Mouse (Mus musculus) kidney, postnatal 4 days (tissue): ENCODE measurements around the gene C1rl.
"Not testable (repeated sequence)": the region's sequence is repeated elsewhere in the genome, so short reads cannot be mapped to it uniquely, and the experiment has no call there.

Experiments used
- DNase-seq, 2 experiments: peaks; one replicate each; pipeline ENCODE4 v3.0.0; 2021; ENCODE audit warnings: mixed read lengths in 2 of 2

Gene C1rl

DNA sequence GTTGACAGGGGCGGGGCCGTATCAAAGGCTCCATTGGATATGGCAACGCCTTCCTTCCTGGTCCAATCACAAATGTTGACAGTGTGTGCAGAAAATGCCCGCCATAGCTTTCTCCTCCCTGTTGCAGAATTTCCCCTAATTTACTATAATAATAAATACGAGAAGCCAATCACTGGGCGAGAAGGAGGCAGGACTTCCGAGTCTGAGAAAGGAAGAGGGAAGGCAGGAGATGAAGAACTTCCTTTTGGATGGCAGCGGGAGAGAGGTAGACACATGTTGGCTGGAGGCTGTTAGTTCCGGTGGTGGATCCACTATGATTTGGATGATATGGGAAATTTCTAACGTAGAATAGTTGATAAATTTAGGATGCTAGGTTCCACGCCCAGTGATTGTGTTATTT, 18.3 kb upstream of the C1rl start:
- no peak for DNase-seq

DNA sequence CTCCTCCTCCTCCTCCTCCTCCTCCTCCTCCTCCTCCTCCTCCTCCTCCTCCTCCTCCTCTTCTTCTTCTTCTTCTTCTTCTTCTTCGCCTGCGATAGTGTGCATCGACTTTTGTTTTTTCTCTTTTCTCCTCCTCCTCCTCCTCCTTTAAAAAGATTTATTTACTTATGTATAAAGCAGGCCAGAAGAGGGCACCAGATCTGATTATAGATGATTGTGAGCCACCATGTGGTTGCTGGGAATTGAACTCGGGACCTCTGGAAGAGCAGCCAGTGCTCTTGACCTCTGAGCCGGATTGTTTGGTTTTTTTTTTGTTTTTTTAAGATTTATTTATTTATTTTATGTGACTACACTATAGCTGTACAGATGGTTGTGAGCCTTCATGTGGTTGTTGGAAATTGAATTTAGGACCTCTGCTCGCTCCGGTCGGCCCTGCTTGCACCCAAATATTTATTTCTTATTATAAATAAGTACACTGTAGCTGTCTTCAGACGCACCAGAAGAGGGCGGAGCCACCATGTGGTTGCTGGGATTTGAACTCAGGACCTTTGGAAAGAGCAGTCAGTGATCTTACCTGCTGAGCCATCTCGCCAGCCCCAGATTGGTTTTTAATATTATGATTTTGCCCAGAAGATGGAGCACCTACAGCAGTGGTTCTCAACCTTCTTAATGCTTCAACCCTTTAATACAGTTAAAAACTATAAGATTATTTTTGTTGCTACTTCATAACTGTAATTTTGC, 17.4 kb upstream of the C1rl start:
- DNase-seq, result not testable (repeated sequence)

DNA sequence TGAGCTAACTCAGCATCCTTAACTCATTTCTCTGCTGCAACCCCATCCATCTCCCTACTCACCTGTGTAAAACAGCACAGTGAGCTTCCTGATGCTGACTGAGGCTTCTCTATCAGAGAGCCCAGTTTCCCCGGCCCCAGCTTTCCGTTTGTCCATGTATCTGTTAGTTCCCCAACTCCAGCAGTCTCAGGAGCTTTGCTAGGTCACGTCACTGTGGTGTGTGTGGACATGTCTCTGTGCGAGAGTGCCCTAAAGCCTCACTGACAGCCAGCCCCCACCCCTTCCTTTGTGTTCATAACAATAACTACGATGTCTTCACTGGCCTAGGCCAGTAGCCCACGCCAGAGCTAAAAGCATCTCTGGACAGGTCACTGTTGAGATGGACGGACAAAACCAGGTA, 16.7 kb upstream of the C1rl start:
- DNase-seq, result no peak

DNA sequence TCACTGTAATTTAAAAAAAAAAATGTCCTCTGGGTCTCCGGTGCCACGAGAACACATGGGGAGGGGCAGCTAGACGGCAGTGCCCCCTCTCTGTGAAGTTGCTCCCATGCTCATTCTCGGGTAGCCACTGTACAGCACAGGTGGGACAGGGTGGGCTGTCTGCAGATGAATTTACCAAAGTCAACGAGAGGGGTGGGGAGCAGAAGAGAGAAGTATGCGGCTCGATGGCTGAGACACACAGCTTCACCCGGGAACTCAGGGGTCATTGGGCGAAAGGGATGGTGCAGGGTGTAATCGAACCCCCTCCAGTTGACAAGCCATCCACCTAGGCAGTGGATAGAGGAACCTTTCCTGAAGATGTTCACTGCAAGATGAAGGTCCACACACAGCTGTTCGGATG, 16.1 kb upstream of the C1rl start:
- DNase-seq, result no peak

DNA sequence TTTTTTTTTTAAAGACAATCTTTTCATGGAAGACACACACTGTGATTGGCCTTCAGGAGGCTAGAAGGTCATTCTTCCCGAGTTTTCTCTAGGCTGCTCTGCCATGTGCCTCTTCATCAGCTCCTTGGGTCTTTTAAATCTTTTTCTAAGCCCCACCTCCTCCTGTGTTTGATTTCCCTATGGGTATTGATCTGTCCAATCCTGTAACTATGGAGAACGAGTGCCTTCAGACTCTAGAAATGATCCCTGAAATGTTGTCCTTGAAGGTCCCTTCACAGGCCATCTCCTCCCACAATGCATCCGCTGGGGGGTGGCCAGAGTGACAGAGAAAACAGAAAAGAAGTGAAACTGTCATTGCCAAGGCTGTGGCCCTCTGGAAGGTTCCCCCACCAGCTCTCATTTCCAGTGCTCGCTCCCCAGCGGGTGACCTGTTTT, 15.7 kb upstream of the C1rl start:
- no peak for DNase-seq

DNA sequence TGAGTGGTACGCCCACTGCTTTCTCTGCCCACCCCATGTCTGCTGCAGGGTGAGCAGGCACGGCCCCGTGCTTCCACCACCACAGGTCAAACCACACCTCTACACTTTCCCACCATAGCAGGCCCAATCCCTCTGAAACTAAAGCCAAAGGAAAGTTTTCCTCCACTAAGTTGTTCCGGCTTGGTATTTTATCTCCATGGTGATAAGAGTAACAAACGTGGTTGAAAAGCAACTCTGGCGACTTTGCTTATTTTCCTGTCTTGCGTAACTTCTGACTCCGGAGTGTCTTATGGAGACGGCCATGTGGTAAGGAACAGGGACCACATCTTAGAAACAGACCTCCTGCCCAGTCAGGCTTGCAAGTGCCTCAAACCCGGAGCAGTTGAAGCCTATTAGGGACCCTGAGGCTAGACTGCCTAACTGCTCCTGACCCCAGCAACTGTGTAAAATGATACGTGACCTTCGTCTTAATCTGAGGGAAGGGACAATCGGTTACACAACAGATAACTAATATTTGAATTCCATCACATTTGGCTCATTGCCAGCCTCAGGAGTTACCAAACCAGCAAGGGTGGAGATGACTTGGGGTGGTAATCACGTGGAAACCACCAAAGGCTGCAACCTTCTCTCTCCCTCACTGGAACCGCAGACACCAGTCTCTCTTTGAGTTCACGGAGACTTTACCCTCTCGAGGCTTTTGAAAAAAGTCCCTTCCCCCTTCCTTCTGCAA, 14.8 kb upstream of the C1rl start:
- peak in 1 of 2 experiments; percentile 25 for DNase-seq

DNA sequence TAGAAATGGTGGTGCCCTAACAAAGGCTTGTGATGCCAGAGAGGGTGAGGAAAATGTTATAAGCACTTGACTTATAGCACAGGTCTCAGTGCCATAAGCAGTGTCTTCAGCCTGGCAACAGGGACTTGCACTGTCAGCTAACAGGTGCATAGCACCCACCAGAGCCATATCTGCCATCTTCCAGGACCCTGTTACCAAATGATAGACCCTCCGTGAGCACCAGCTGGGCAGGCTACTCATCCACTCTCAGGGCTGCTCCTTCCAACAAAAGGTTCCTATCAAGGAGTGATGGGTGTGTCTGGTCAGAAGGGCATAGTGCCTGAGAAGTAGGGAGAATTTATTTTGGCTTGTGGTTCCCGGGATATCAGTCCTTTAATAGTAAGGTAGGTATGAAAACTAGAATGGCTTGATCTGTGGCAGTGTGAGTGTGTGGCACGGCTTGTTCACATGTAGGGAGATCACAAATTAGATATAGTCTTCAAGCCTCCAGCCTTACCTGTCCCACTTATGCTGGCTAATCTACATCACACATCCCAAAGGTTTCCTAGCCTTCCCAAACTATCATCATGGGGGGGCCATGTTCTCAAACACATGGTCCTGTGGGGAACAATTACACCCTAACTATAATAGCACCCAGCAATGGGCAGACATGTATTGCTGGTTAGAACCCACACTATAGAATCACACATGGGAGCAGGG, 13.9 kb upstream of the C1rl start:
- DNase-seq, result no peak

DNA sequence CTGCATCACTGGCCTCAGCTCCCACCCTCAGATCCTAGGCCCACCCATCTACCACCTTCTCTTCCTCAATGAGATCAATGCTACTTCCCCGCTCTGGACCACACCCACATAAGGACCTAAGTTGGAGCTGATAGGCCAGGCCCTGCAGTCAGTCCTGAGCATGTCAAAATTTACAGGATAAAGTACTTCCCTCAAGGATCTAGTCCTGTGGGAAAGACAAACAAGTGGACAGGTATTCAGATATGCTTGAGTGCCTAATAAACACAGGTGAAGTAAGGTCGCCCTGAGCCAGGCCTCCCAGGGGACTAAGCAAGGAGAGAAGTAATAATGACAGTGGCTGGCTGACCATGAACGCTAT, 13.4 kb upstream of the C1rl start:
- DNase-seq, result no peak

DNA sequence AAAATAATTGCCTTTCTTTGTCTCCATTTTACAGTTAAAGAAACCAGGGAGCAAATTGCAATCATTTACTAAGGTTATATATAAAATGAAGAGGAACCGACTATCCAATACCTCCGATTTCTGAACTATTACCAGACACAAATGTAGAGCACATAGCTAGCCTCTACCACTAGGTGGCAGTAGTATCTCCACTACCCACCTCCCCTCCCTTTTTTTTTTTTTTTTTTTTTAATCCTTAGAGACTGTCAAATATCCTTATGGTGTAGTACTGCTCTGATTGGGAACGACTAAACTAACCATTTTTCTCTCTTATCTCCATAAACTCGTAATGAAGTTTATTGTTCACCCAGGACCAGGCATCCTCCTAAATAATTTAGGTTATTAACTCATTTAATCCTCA, 12.6 kb upstream of the C1rl start:
- DNase-seq, result peak in 1 of 2 experiments; percentile 32

DNA sequence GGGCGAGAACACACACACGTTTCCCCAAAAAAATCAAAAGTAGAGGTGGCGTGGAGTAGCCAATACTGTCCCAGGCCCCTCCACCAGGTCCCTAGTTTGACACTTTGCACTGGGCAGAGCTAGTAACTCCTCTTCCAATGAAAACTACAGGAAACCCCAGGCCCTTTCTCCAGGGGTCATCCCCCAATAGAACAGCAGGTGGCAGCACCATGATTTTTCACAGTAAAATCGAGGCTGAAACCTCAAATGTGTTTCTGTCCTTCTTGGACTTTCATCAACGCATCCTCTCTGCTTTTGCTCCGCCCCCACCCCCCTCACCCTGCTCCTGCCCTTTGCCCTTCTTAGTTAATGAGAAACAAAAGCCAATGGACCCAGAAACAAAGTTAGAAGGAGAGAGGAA, 11.3 kb upstream of the C1rl start:
- DNase-seq, result peak; percentile 84 to 88

DNA sequence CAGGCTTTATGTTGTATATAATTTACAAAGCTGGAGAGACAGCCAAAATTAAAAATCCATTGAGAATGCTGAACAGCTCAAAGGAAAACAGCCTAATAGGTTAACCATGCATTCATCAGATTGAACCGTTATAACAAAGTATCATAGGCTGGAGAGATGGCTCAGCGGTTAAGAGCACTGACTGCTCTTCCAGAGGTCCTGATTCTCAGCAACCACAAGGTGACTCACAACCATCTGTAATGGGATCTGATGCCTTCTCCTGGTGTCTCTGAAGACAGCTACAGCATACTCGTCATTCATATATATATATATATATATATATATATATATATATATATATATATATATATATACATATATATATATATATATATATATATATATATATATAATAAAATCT, 9.1 kb upstream of the C1rl start:
- not testable (repeated sequence) for DNase-seq

DNA sequence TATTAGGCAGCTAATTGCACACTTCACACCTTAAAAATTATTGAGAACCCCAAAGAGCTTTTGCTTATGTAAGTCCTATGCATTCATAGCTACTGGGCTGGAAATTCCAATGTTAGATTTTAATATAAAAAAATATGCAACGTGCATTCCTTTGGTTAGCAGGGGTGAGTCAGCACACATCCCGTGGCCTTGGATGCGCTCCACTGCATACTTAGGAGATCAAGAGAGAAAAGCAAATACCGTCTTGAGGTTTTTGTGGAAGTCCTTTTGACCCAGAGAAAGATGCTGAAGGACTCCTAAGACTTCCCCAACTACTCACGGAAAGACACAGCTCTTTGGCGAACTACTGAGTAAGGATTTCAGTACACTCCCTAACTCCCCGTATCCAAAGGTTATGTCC, 8.1 kb upstream of the C1rl start:
- peak; percentile 18 to 36 for DNase-seq

DNA sequence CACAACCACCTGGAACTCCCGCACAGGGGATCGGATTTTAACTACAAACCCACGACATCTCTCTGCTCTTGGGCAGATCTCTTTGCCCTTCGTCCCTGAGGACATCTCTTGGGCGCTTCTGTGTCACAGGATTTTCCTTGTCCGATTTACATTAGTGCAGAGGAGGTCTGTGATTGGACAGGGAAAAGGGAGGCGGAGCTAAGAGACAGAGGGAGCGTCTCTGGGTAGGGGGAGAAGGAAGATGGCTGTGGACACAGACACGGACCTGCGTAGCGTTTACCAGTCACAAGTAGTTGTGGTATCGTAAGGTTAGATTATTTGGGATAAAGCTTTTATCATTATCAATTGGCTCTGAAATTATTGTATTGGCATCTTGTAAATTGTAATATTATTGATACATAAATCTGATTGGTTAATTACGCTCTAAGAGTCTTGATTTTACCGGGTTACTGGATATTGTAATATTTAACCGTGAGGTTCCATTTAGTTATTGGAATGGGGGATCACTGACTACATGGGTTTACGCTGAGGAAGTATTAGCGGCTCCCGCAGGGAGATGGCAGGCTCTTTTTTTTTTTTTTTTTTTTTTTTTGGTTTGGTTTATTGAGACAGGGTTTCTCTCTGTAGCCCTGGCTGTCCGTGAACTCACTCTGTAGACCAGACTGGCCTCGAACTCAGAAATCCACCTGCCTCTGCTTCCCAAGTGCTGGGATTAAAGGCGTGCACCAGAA, 7.3 kb upstream of the C1rl start:
- peak in 1 of 2 experiments; percentile 24 for DNase-seq

DNA sequence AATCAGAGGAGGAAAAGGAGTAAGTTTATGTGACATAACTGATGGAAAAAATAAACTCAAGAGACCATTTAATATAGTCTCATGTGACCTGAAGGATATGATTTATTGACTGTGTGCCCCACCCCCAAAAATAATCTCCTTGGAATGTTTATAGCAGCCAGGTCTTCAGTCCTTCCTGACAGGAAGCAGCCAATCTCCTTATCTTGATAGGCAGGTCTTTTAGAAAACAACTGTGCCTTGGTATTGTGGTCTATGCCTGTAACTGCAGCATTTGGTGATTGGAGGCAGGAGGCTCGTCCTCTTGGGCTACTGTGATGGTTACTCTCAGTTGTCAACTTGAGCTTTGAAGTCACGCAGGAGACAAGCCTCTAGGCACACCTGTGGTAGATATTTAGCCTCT, 5.4 kb upstream of the C1rl start:
- no peak for DNase-seq

DNA sequence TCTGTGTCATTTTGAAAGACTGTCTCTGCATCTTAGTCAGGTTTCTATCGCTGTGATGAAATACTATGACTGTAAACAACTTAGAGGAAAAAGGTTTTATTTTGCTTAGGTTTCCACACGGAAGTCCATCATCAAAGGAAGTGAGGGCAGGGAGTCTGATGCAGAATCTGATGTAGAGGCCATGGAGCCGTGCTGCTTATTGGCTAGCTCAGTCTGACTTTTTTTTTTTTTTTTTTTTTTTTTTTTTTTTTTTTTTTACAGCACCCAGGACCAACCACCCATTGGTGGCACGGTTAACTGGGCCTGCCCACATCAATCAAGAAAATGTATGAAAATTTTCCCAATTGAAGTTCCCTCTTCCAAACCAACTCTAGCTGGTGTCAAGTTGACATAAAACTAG, 4.0 kb upstream of the C1rl start:
- no peak for DNase-seq

DNA sequence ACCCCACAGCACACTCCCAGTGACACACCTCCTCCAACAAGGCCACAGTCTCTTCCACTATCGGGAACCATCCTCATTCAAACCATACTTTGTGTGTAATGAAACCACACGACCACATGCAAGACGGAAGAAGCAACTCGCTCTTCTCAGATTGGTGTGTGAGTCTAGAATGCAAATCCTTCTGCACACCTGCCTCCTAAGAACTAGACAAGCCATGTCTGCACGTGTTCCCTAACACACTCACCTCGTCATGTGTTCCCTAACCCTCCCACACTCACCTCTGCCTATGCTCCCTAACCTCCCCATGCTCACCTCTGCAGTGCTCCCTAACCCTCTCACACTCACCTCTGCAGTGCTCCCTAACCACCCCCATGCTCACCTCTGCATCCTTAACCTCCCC, 1.5 kb upstream of the C1rl start:
- DNase-seq, result no peak

DNA sequence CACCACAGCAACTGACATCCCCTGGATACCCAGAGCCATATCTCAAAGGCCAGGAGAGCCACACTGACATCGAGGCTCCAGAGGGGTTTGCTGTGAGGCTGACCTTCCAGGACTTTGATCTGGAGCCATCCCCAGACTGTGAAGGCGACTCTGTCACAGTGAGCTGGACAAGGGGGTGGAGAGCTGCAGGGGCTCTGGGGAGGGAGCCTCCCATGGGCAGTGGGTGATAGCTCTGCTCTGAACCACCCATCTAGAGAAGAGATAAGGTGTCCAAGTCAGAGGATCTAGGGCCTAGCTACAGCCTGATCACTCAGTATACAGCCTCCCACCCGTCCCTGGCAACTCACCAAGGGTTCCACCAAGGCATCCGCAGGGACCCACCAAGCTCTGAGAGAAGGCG, 973 bp downstream of the C1rl start:
- peak; percentile 47 to 58 for DNase-seq

DNA sequence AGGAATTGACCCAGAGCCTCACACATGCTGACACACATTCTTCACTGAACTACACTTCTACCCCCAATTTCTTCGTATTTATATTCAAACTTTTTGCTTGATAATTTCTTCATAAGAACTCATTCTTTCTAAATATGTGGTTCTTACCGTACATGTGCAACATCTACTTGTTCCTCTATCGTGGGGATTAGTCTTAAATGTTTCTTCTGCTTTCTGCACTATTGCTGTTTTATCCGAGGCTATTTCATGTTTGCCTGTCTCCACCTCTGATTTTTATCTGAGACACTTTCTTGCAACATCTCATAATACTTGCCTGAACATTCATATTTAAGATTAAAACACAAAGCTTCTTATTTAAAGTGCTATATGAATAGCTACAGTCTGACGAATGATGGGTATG, 3.1 kb downstream of the C1rl start:
- no peak for DNase-seq

DNA sequence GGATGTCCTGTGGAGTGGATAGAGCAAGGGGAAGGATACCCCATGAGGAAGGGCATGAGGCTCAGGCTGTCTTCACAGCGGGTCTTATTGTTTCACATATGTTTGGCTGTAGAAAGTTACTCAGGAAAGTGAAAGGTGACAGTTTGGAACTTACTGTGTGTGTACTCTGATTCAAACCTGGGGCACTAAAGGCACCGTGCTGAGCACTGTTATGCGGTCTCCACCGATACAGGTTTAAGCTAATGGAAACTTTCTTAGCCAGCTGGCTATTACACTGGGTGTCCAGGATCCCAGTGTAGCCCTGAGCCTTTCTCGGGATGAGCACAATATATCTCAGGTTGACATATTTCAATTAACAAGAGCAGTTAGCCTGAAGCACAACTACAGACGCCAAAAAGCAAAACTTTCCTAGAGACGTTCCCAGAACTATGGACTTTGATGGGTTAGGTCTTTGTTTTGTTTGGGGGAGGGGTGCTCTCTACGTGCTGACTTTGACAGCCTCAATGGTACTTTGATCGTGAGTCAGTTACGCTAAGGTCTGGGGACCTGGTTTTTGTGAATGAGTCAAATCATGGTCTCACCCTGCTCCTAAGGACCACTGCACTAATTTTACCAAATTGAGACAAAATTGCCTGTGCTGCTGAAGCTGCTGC, 7.1 kb downstream of the C1rl start:
- DNase-seq, result no peak

DNA sequence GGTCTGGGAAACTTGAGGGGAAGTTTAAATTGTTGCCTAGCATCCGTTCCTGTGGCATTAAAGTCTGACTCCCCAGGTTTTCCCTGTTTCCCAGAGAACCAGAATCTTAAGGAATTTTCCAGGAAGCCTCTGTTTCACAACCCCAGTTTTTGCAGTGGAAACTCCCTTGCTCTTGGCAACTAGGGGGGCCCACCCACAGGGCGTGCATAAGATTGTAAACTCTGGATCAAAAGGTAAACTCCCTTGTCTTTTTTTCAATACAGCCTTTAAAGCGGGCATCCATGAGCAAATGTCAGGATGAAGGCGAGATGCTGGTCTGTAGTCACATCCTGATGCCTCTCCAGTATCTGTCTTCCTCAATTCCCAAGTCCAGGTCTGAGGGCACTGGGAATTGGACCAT, 8.6 kb downstream of the C1rl start:
- no peak for DNase-seq

DNA sequence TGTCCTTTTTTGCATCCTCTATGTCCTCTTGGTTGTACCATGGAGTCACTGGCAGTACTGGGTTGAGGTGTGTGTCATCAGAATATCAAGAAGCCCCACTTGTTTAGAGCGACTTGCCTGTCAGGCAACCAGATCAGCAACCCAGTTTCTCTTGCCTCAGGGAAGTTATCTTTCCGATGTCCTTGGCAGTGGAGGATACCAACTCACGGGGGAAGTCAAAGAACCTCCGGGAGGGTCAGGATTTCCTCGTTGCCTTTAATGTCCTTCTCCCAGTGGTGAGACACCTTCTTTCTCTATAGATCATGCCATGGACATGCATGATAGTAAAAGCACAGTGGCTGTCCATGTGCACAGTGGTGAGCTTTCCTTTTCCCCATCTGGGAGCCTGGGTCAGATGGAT, 9.1 kb downstream of the C1rl start:
- no peak for DNase-seq

DNA sequence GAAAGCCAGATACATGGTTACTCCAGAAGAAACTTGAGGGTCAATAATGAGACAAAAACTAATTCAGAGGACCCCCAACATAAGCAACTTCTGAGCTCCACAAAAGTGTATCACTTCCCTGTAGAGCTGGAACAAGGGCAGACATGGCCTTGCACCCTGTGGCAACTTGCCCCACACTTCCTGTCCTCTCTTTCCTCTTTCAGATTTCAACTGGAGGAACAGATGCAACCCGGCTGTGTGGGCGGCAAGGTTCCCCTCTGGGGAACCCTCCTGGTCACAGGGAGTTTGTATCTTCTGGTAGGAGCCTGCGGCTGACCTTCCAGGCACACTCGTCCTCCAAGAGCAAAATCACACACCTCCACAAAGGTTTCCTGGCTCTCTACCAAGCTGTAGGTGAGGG, 12.1 kb downstream of the C1rl start:
- DNase-seq, result no peak

DNA sequence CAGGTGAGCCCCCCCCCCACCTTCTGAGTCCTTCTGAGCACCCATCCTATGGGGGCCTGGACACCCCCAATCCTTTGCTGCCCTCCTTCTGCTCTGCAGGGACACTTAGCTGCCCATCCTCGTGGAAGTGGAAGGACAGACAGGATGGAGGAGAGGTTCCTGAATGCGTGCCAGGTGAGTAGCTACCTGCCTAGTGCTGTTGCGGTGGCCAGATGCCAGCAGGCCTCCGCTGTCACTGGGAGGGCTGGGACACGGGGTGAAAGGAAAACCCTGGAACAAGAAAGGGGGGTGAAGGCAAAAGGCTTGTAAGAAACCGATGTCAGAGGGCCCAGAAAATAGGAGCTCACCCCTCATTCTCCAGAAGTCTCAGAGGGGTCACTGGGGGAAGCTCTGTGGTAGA, 14.1 kb downstream of the C1rl start:
- DNase-seq, result no peak
